Mouse (Mus musculus) stomach, postnatal 0 days (tissue): ENCODE data around the gene Med7. TPM values are rescaled to one million over a fixed set of nuclear protein-coding genes. Genes with fewer than 3 reads are reported as not detected.
"Not testable (repeated sequence)": the region's sequence is repeated elsewhere in the genome, so short reads cannot be mapped to it uniquely, and the experiment has no call there.

Experiments
- ATAC-seq: fragments of 200-750 bp; cut with Nextera tagmentation; 2 replicates; pipeline ENCODE4 v1.8.0; 2017; ENCODE audit not compliant: low FRiP score, low TSS enrichment
- DNase-seq: peaks from one replicate; pipeline ENCODE4 v3.0.0-alpha.2; 2016; ENCODE audit warnings: low spot score
- H3K27ac ChIP-seq: fragments of 300-500 bp; sonication (generic); replicated peaks from 2 replicates; pipeline ENCODE4 v1.5.1; 2014; ENCODE audit warnings: mild to moderate bottlenecking, control low read depth
- H3K27me3 ChIP-seq: fragments of 300-500 bp; sonication (generic); 2 replicates; pipeline ENCODE4 v1.6.1; 2014; ENCODE audit warnings: low read length; ENCODE audit not compliant: control insufficient read depth, insufficient read depth
- H3K36me3 ChIP-seq: fragments of 300-500 bp; sonication (generic); 2 replicates; pipeline ENCODE4 v1.6.1; 2014; ENCODE audit warnings: low read length, mixed read lengths; ENCODE audit not compliant: control insufficient read depth, insufficient read depth
- H3K4me1 ChIP-seq: fragments of 300-500 bp; sonication (generic); replicated peaks from 2 replicates; pipeline ENCODE4 v1.6.1; 2014; ENCODE audit warnings: antibody characterized with exemption; ENCODE audit not compliant: control insufficient read depth, insufficient read depth
- H3K4me2 ChIP-seq: fragments of 300-500 bp; sonication (generic); replicated peaks from 2 replicates; pipeline ENCODE4 v1.6.1; 2014; ENCODE audit warnings: low read depth, mild to moderate bottlenecking, control low read depth, moderate library complexity
- H3K4me3 ChIP-seq: fragments of 300-500 bp; sonication (generic); 2 replicates; pipeline ENCODE4 v1.5.1; 2014; ENCODE audit warnings: low read depth, low read length, control low read depth
- H3K9ac ChIP-seq: fragments of 300-500 bp; sonication (generic); 2 replicates; pipeline ENCODE4 v1.6.1; 2014; ENCODE audit warnings: mild to moderate bottlenecking, low read length, control low read depth, mixed read lengths
- H3K9me3 ChIP-seq: fragments of 300-500 bp; sonication (generic); 2 replicates; pipeline ENCODE4 v1.6.1; 2016; ENCODE audit warnings: low read length; ENCODE audit not compliant: control insufficient read depth
- CTCF ChIP-seq: IDR thresholded peaks from 2 replicates; pipeline ENCODE4 v1.5.1; 2016; ENCODE audit warnings: antibody characterized with exemption, low read depth, mild to moderate bottlenecking, moderate library complexity
- EP300 ChIP-seq: optimal IDR thresholded peaks from 2 replicates; pipeline ENCODE3; 2016; ENCODE audit warnings: antibody characterized with exemption
- WGBS: fragments of 180-500 bp; shearing (Covaris S2); extraction: QIAGEN DNeasy Blood & Tissue Kit; methylation state at CpG from one replicate; pipeline ENCODE4 v1.1.7; 2014; 5-methylcytosine and 5-hydroxymethylcytosine counted together
- polyA plus RNA-seq: library from polyadenylated mRNA; unstranded; fragments of >200 nt; fragmentation: Nextera tagmentation; extraction: Ambion mirVana; gene quantifications from 2 replicates; pipeline ENCODE4 v1.2.1, GENCODE M21; 2015

The Med7 gene
- polyA plus RNA-seq, 1 experiment from 2014 or later = 41.5 TPM

DNA sequence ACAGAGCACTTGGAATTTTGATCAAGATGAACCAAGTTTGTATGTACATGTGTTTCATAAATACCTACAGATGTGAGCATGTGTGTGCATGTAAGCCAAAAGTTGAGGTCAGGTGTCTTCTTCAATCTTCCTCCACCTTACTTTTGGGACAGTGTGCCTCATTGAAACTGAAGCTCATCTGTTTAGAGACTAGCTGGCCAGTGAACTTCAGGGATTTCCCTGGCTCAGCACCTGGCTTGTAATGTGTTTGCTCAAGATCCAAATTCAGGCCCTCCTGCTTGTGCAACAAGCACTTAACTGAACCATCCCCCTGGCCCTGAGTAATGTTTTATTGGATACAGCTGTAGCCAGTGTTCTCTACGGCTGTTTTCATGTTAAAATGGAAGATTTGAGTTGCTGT is 18.3 kb upstream of the Med7 start:
- Histone ChIP-seq H3K4me3 (no peak overlapping the region), H3K4me2 (no peak overlapping the region), H3K9ac (no peak overlapping the region), H3K4me1 (no peaks in the 10 kb centered on the region), H3K36me3 (no peaks in the 10 kb centered on the region), H3K9me3 (no peaks in the 10 kb centered on the region), H3K27me3 (no peaks in the 10 kb centered on the region), H3K27ac (no peak overlapping the region)
- DNase-seq (no peak), ATAC-seq (no peak)
- 45% methylated on average over 1 of the region's 1 CpGs for WGBS
- TF ChIP-seq EP300 (no peak), CTCF (no peak)

- no peak for TF ChIP-seq CTCF
- TF ChIP-seq EP300 = no peak
- 55% methylated on average over 5 of the region's 5 CpGs for WGBS
- Histone ChIP-seq H3K27me3 (no peaks in the 10 kb centered on the region), H3K9ac (no peak overlapping the region), H3K9me3 (no peaks in the 10 kb centered on the region), H3K4me1 (no peaks in the 10 kb centered on the region), H3K4me2 (no peak overlapping the region), H3K36me3 (no peaks in the 10 kb centered on the region), H3K27ac (no peak overlapping the region), H3K4me3 (no peak overlapping the region)
- ATAC-seq (no peak), DNase-seq (no peak)
Measured at GRCm38 (mm10) chr11:46418860-46419259, 17.9 kb upstream of the Med7 start.

DNA sequence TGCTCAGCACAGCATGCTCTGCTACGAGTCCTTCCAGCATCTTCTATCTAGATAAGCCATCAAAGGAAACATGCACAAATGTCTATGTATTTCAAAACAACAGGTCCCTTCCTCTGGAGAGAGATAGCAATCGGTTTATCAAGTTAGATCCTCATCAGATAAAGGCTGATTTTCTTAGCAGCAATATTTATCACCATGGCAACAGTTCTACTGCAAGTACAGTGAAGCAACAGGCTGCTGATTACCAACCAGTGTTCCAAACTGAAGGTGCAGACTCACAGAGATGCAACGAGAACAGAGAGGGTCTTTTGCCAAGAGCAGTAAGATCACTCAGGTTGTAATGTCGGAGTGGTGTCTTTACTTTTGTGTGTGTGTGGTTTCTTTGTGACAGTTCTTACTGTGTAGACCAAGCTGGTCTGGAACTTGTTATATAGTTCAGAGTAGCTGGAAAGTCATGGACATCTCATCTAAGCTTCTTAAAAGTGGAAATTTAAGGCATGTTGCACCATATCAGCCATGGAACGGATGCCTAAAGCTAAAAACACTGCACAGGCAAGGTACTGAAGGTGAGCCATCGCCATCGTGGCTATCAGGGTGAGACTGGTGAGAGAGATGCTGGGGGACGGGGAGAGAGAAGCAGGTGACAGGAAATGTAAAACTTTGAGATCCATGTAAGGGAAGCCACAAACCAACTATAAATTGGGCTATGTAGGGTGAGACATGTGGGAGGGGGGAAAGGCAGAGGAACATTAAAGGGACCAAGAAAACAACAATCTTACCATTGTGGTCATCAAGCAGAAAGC is 15.4 kb upstream of the Med7 start:
- Histone ChIP-seq H3K4me3 (no peak overlapping the region), H3K4me1 (no peaks in the 10 kb centered on the region), H3K4me2 (no peak overlapping the region), H3K9me3 (no peaks in the 10 kb centered on the region), H3K27ac (no peak overlapping the region), H3K9ac (no peak overlapping the region), H3K36me3 (no peaks in the 10 kb centered on the region), H3K27me3 (no peaks in the 10 kb centered on the region)
- TF ChIP-seq CTCF (no peak), EP300 (no peak)
- ATAC-seq = no peak
- no peak for DNase-seq
- 74% methylated on average over 8 of the region's 8 CpGs for WGBS

- not testable (repeated sequence) for H3K9me3 ChIP-seq, H3K27ac ChIP-seq
- WGBS = 52% methylated on average over 4 of the region's 4 CpGs
Measured at GRCm38 (mm10) chr11:46428131-46428530, 8.6 kb upstream of the Med7 start.

DNA sequence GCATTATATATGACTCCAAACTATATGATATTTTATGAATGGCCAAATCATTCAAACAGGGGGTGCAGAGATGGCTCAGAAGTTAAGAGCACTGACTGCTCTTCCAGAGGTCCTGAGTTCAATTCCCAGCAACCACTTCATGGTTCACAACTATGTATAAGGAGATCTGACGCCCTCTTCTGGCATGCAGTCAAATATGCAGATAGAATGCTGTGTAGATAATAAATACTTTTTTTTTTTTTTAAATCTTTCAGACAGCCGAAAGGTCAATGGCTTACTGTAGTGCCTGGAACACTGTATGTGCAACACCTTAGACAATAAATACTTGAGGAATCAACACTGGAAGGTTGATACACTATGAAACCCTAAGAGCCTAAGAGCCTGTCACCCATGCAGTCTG is 6.6 kb upstream of the Med7 start:
- TF ChIP-seq EP300 (no peak), CTCF (no peak)
- H3K36me3 ChIP-seq = no peaks in the 10 kb centered on the region
- no peak overlapping the region for H3K9ac ChIP-seq
- no peak overlapping the region for H3K4me3 ChIP-seq
- H3K4me2 ChIP-seq = no peak overlapping the region
- H3K27ac ChIP-seq = no peak overlapping the region
- no peaks in the 10 kb centered on the region for H3K9me3 ChIP-seq
- no peak for ATAC-seq
- H3K27me3 ChIP-seq = no peaks in the 10 kb centered on the region
- no peaks in the 10 kb centered on the region for H3K4me1 ChIP-seq
- DNase-seq = no peak
- WGBS = 77% methylated on average over 2 of the region's 2 CpGs

More at GRCm38 (mm10) chr11:46428131-46428530, 8.6 kb upstream of the Med7 start:
- not testable (repeated sequence) for H3K4me2 ChIP-seq, ATAC-seq, H3K4me3 ChIP-seq, H3K36me3 ChIP-seq, H3K4me1 ChIP-seq, DNase-seq, H3K27me3 ChIP-seq, H3K9ac ChIP-seq

DNA sequence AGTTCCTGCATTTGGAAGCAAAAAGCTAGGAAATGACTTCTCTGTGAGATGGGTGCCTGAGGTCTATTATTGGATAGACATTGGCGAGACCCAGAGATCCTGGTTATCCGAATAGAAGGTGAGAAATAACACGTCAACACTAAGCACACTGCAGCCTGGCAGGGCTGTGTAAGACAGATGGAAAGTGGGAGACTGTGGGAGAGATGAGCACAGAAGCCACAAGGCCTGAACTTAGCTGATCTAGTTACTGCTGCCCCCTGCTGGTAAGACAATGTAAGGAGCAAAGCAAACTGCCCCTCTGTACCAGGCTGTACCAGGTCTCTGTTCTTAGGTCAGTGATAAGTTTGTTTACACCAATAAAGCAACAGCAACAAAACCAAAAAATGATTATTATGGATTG is 5.6 kb upstream of the Med7 start:
- peak; percentile 58 for DNase-seq
- WGBS = 21% methylated on average over 3 of the region's 3 CpGs
- no peak overlapping the region for H3K4me2 ChIP-seq
- H3K9ac ChIP-seq = no peak overlapping the region
- ATAC-seq = peak; percentile 49; the same call in 1 of the 2 replicates
- TF ChIP-seq EP300 = no peak
- TF ChIP-seq CTCF = peak; percentile 85
- H3K27ac ChIP-seq = no peak overlapping the region
- H3K4me3 ChIP-seq = no peak overlapping the region
- H3K4me1 ChIP-seq = no peaks in the 10 kb centered on the region
- no peaks in the 10 kb centered on the region for H3K9me3 ChIP-seq
- H3K27me3 ChIP-seq = no peaks in the 10 kb centered on the region
- H3K36me3 ChIP-seq = no peaks in the 10 kb centered on the region
